Mouse (Mus musculus) spleen, postnatal 4 days (tissue): Measurements from ENCODE around the gene Tnfsf10.

ENCODE experiments used
- DNase-seq, 2 experiments: peaks; one replicate each; pipeline ENCODE4 v3.0.0; 2022; ENCODE audit warnings: low spot score in 2 of 2

Gene Tnfsf10

GRCm38 (mm10) chr3:27371276-27371621, 54.4 kb downstream of the Tnfsf10 start, which contains the start of gene Ghsr:
Gene Ghsr (plus strand): TSS chr3:27371351.
- no peak for DNase-seq

- peak in 1 of 2 experiments; percentile 51 for DNase-seq
Observed at GRCm38 (mm10) chr3:27371725-27372650, 55.2 kb downstream of the Tnfsf10 start.

- no peak for DNase-seq
Observed at GRCm38 (mm10) chr3:27374396-27374795, 57.6 kb downstream of the Tnfsf10 start.

GRCm38 (mm10) chr3:27377935-27378334, 61.1 kb downstream of the Tnfsf10 start:
- no peak for DNase-seq

- no peak for DNase-seq
Observed at GRCm38 (mm10) chr3:27384836-27385235, 68.0 kb downstream of the Tnfsf10 start.

GRCm38 (mm10) chr3:27389923-27390322, 73.1 kb downstream of the Tnfsf10 start:
- no peak for DNase-seq
